Mouse (Mus musculus): ENCODE measurements around the gene Tm4sf5. TPM values are rescaled to one million over a fixed set of nuclear protein-coding genes. Genes with fewer than 3 reads are reported as not detected.

The Tm4sf5 gene
- polyA plus RNA-seq, 1 experiment from 2014 or later = 0.88 TPM

Other genes starting within 250 kb of the Tm4sf5 start
- gene Alox12, start 249.9 kb upstream of the Tm4sf5 start, polyA plus RNA-seq (2015; fragmentation: Nextera tagmentation; extraction: Ambion mirVana) = 5.5 and 6.2 TPM in 2 replicates
- not detected in 2 replicates for gene Alox12e, start 182.6 kb upstream of the Tm4sf5 start, polyA plus RNA-seq (2015; fragmentation: Nextera tagmentation; extraction: Ambion mirVana)
- gene Alox15, start 153.2 kb upstream of the Tm4sf5 start, polyA plus RNA-seq (2015; fragmentation: Nextera tagmentation; extraction: Ambion mirVana) = 1.1 and 2.0 TPM in 2 replicates
- 40.1 and 42.1 TPM in 2 replicates for gene Pelp1, start 95.2 kb upstream of the Tm4sf5 start, polyA plus RNA-seq (2015; fragmentation: Nextera tagmentation; extraction: Ambion mirVana)
- 15.4 and 15.5 TPM in 2 replicates for gene Arrb2, start 72.6 kb upstream of the Tm4sf5 start, polyA plus RNA-seq (2015; fragmentation: Nextera tagmentation; extraction: Ambion mirVana)
- 38.8 and 42.0 TPM in 2 replicates for gene Med11, start 53.3 kb upstream of the Tm4sf5 start, polyA plus RNA-seq (2015; fragmentation: Nextera tagmentation; extraction: Ambion mirVana)
- 0.63 and 0.66 TPM in 2 replicates for gene Zmynd15, start 45.8 kb upstream of the Tm4sf5 start, polyA plus RNA-seq (2015; fragmentation: Nextera tagmentation; extraction: Ambion mirVana)
- 6.0 and 6.9 TPM in 2 replicates for gene Cxcl16, start 45.3 kb upstream of the Tm4sf5 start, polyA plus RNA-seq (2015; fragmentation: Nextera tagmentation; extraction: Ambion mirVana)
- 0.35 and 0.40 TPM in 2 replicates for gene Vmo1, start 9.4 kb downstream of the Tm4sf5 start, polyA plus RNA-seq (2015; fragmentation: Nextera tagmentation; extraction: Ambion mirVana)
- 0.91 and 1.1 TPM in 2 replicates for gene Gltpd2, start 14.0 kb downstream of the Tm4sf5 start, polyA plus RNA-seq (2015; fragmentation: Nextera tagmentation; extraction: Ambion mirVana)
- 755 and 782 TPM in 2 replicates for gene Psmb6, start 20.1 kb downstream of the Tm4sf5 start, polyA plus RNA-seq (2015; fragmentation: Nextera tagmentation; extraction: Ambion mirVana)
- gene Gm40193, start 27.7 kb downstream of the Tm4sf5 start, polyA plus RNA-seq (2015; fragmentation: Nextera tagmentation; extraction: Ambion mirVana) = not detected in 2 replicates
- 6.5 and 8.2 TPM in 2 replicates for gene Pld2, start 34.8 kb downstream of the Tm4sf5 start, polyA plus RNA-seq (2015; fragmentation: Nextera tagmentation; extraction: Ambion mirVana)
- gene Mink1, start 57.6 kb downstream of the Tm4sf5 start, polyA plus RNA-seq (2015; fragmentation: Nextera tagmentation; extraction: Ambion mirVana) = 14.8 and 15.8 TPM in 2 replicates
- not detected in 2 replicates for gene 4930544D05Rik, start 110.6 kb downstream of the Tm4sf5 start, polyA plus RNA-seq (2015; fragmentation: Nextera tagmentation; extraction: Ambion mirVana)
- gene Chrne, start 114.0 kb downstream of the Tm4sf5 start, polyA plus RNA-seq (2015; fragmentation: Nextera tagmentation; extraction: Ambion mirVana) = 0.27 TPM in 1 of 2 replicates, not detected in the other
- 0.19 and 0.30 TPM in 2 replicates for gene Gp1ba, start 133.9 kb downstream of the Tm4sf5 start, polyA plus RNA-seq (2015; fragmentation: Nextera tagmentation; extraction: Ambion mirVana)
- gene Rnf167, start 142.0 kb downstream of the Tm4sf5 start, polyA plus RNA-seq (2015; fragmentation: Nextera tagmentation; extraction: Ambion mirVana) = 115 and 122 TPM in 2 replicates
- gene Slc25a11, start 142.2 kb downstream of the Tm4sf5 start, polyA plus RNA-seq (2015; fragmentation: Nextera tagmentation; extraction: Ambion mirVana) = 178 and 186 TPM in 2 replicates
- 1,914 and 2,031 TPM in 2 replicates for gene Pfn1, start 149.4 kb downstream of the Tm4sf5 start, polyA plus RNA-seq (2015; fragmentation: Nextera tagmentation; extraction: Ambion mirVana)
- gene Eno3, start 152.0 kb downstream of the Tm4sf5 start, polyA plus RNA-seq (2015; fragmentation: Nextera tagmentation; extraction: Ambion mirVana) = 30.3 and 38.5 TPM in 2 replicates
- 181 and 202 TPM in 2 replicates for gene Spag7, start 164.2 kb downstream of the Tm4sf5 start, polyA plus RNA-seq (2015; fragmentation: Nextera tagmentation; extraction: Ambion mirVana)
- 12.8 and 14.1 TPM in 2 replicates for gene Camta2, start 182.9 kb downstream of the Tm4sf5 start, polyA plus RNA-seq (2015; fragmentation: Nextera tagmentation; extraction: Ambion mirVana)
- gene Inca1, start 194.9 kb downstream of the Tm4sf5 start, polyA plus RNA-seq (2015; fragmentation: Nextera tagmentation; extraction: Ambion mirVana) = 1.2 and 2.3 TPM in 2 replicates
- 3.5 and 3.6 TPM in 2 replicates for gene Kif1c, start 195.3 kb downstream of the Tm4sf5 start, polyA plus RNA-seq (2015; fragmentation: Nextera tagmentation; extraction: Ambion mirVana)

Data from kidney, embryonic 15.5 days (tissue).